ENCODE assay signal across 8 mouse cellular contexts in genomic region chr4:141506352-141506751, GRCm38 (mm10). TPM values are rescaled to one million over a fixed set of nuclear protein-coding genes. Genes with fewer than 3 reads are reported as not detected.
DNase-seq lines count a peak whose midpoint lies in the region; ATAC-seq and TF ChIP-seq lines count a peak whose summit lies in the region.

No protein-coding gene starts in this region.

- peak overlapping the region; percentile 49; the same call in 1 of the 2 replicates for H3K27ac ChIP-seq in thymus, adult 2 months (ENCODE audit: control insufficient read depth, insufficient read depth, low read length)
- peak overlapping the region; percentile 70 for H3K27ac ChIP-seq in heart, embryonic 11.5 days (ENCODE audit: low read depth, low read length)
- peak overlapping the region; percentile 85 for H3K27ac ChIP-seq in kidney, embryonic 16.5 days (ENCODE audit: low read length)
- no peak overlapping the region; the same call in 1 of the 2 replicates for H3K27ac ChIP-seq in liver, embryonic 13.5 days
- 0 out of 2 replicates have a peak overlapping the region, but pooled peaks have one; percentile 47 for H3K27ac ChIP-seq in neural tube, embryonic 12.5 days

- no peak for TF ChIP-seq POLR2A in thymus, adult 2 months (IDR thresholded peaks at IDR 0.05; ENCODE audit: control insufficient read depth, extremely low read depth, insufficient read depth, low read length, poor library complexity)

- H3K4me2 ChIP-seq in heart, embryonic 11.5 days, result peak overlapping the region; percentile 27; the same call in 1 of the 2 replicates
- 0 out of 2 replicates have a peak overlapping the region, but pooled peaks have one; percentile 16 for H3K4me2 ChIP-seq in kidney, embryonic 16.5 days (replicated peaks; ENCODE audit: low read depth, low read length)
- no peak overlapping the region for H3K4me2 ChIP-seq in liver, embryonic 13.5 days
- H3K4me2 ChIP-seq in neural tube, embryonic 12.5 days (replicated peaks), result no peak overlapping the region; the same call in 1 of the 2 replicates

- no peaks in the 10 kb centered on the region for H3K27me3 ChIP-seq in thymus, adult 2 months (ENCODE audit: control insufficient read depth, insufficient read depth, low read length)
- no peaks in the 10 kb centered on the region for H3K27me3 ChIP-seq in heart, embryonic 11.5 days (ENCODE audit: control insufficient read depth, insufficient read depth, low read length)
- H3K27me3 ChIP-seq in kidney, embryonic 16.5 days (ENCODE audit: insufficient read depth, low read length), result no peaks in the 10 kb centered on the region
- H3K27me3 ChIP-seq in liver, embryonic 13.5 days, result no peaks in the 10 kb centered on the region
- H3K27me3 ChIP-seq in neural tube, embryonic 12.5 days (replicated peaks), result no peaks in the 10 kb centered on the region

- 0 out of 2 replicates have a peak, but pooled peaks cover 2% of the 10 kb centered on the region for H3K4me1 ChIP-seq in thymus, adult 2 months (replicated peaks; ENCODE audit: control insufficient read depth, insufficient read depth, low read length)
- H3K4me1 ChIP-seq in heart, embryonic 11.5 days (ENCODE audit: control insufficient read depth, insufficient read depth, low read length), result peaks cover 16% of the 10 kb centered on the region
- peaks cover 15% of the 10 kb centered on the region for H3K4me1 ChIP-seq in kidney, embryonic 16.5 days (ENCODE audit: insufficient read depth, low read length)
- H3K4me1 ChIP-seq in liver, embryonic 13.5 days (replicated peaks), result peaks cover 35% of the 10 kb centered on the region
- H3K4me1 ChIP-seq in neural tube, embryonic 12.5 days, result peaks cover 28% of the 10 kb centered on the region

- ATAC-seq in erythroblast, adult 5-6 weeks (replicated peaks; ENCODE audit: low FRiP score, poor library complexity, severe bottlenecking), result peak; percentile 80
- ATAC-seq in heart, embryonic 11.5 days (replicated peaks; ENCODE audit: insufficient number of reproducible peaks, low FRiP score, low TSS enrichment), result peak; percentile 50
- peak; percentile 92 for ATAC-seq in kidney, embryonic 16.5 days (ENCODE audit: low FRiP score, low TSS enrichment)
- ATAC-seq in liver, embryonic 13.5 days (ENCODE audit: low read depth), result peak; percentile 40; the same call in 1 of the 2 replicates
- peak; percentile 79 for ATAC-seq in neural tube, embryonic 12.5 days (ENCODE audit: low FRiP score, low read depth)

- H3K9me3 ChIP-seq in heart, embryonic 11.5 days (replicated peaks; ENCODE audit: control insufficient read depth, low read length), result no peaks in the 10 kb centered on the region
- no peaks in the 10 kb centered on the region for H3K9me3 ChIP-seq in kidney, embryonic 16.5 days (ENCODE audit: low read length)
- no peaks in the 10 kb centered on the region for H3K9me3 ChIP-seq in liver, embryonic 13.5 days (replicated peaks)
- no peaks in the 10 kb centered on the region for H3K9me3 ChIP-seq in neural tube, embryonic 12.5 days

- peak overlapping the region; percentile 8; the same call in 1 of the 2 replicates for H3K9ac ChIP-seq in heart, embryonic 11.5 days (ENCODE audit: low read depth, low read length)
- peak overlapping the region; percentile 7; the same call in 1 of the 2 replicates for H3K9ac ChIP-seq in kidney, embryonic 16.5 days (replicated peaks; ENCODE audit: low read length)
- no peak overlapping the region for H3K9ac ChIP-seq in liver, embryonic 13.5 days
- 0 out of 2 replicates have a peak overlapping the region, but pooled peaks have one; percentile 14 for H3K9ac ChIP-seq in neural tube, embryonic 12.5 days

- DNase-seq in thymus, adult 2 months, result no peak
- DNase-seq in thymus, postnatal 14 days, result no peak
- no peak for DNase-seq in liver, embryonic 13.5 days
- peak; percentile 58 for DNase-seq in telencephalon, adult 2 months (ENCODE audit: low read depth, low spot score)

- no peak overlapping the region for H3K4me3 ChIP-seq in thymus, adult 2 months (ENCODE audit: control insufficient read depth, insufficient read depth, low read length)
- H3K4me3 ChIP-seq in heart, embryonic 11.5 days (ENCODE audit: low read depth, low read length), result no peak overlapping the region
- no peak overlapping the region for H3K4me3 ChIP-seq in kidney, embryonic 16.5 days (ENCODE audit: low read length)
- H3K4me3 ChIP-seq in liver, embryonic 13.5 days (replicated peaks), result no peak overlapping the region
- no peak overlapping the region for H3K4me3 ChIP-seq in neural tube, embryonic 12.5 days

- H3K36me3 ChIP-seq in thymus, adult 2 months (ENCODE audit: control insufficient read depth, insufficient read depth, low read length), result no peaks in the 10 kb centered on the region
- H3K36me3 ChIP-seq in heart, embryonic 11.5 days (ENCODE audit: control insufficient read depth, insufficient read depth, low read length), result no peaks in the 10 kb centered on the region
- no peaks in the 10 kb centered on the region; the same call in 1 of the 2 replicates for H3K36me3 ChIP-seq in kidney, embryonic 16.5 days (ENCODE audit: insufficient read depth, low read length)
- H3K36me3 ChIP-seq in liver, embryonic 13.5 days, result peaks cover 15% of the 10 kb centered on the region; the same call in 1 of the 2 replicates
- no peaks in the 10 kb centered on the region for H3K36me3 ChIP-seq in neural tube, embryonic 12.5 days

- WGBS in thymus, adult 2 months, result 68% methylated on average over 10 of the region's 10 CpGs
- 53% methylated on average over 10 of the region's 10 CpGs for WGBS in heart, embryonic 11.5 days (ENCODE audit: insufficient replicate concordance)
- 48% methylated on average over 10 of the region's 10 CpGs for WGBS in kidney, embryonic 16.5 days
- WGBS in liver, embryonic 13.5 days (ENCODE audit: insufficient replicate concordance), result 71% methylated on average over 10 of the region's 10 CpGs
- WGBS in neural tube, embryonic 12.5 days, result 73% methylated on average over 10 of the region's 10 CpGs

- no peak for TF ChIP-seq CTCF in thymus, adult 2 months (IDR thresholded peaks at IDR 0.05; ENCODE audit: borderline replicate concordance, control insufficient read depth, extremely low read depth, insufficient read depth, low read length, poor library complexity)

RNA-seq across cellular contexts. Expression of gene Spen, which starts 32.0 kb away (rescaled TPM):
- 63.4 and 84.1 TPM in 2 replicates for polyA plus RNA-seq in thymus, adult 2 months (2012; rRNA removed)
- 38.0 and 60.7 TPM in 2 replicates for total RNA-seq in erythroblast, adult 5-6 weeks (2015; ENCODE audit: low replicate concordance)
- total RNA-seq in erythroblast, adult 5-6 weeks (2017; ENCODE audit: low replicate concordance), result 35.6 and 63.0 TPM in 2 replicates
- 7.5 TPM in 2 replicates for polyA plus RNA-seq in heart, embryonic 11.5 days (2014; fragmentation: Nextera tagmentation; extraction: Ambion mirVana)
- polyA plus RNA-seq in kidney, embryonic 16.5 days (2015; fragmentation: Nextera tagmentation; extraction: Ambion mirVana), result 9.3 and 10.5 TPM in 2 replicates
- polyA plus RNA-seq in liver, embryonic 13.5 days (2015; fragmentation: Nextera tagmentation; extraction: Ambion mirVana), result 4.2 and 4.8 TPM in 2 replicates
- polyA plus RNA-seq in neural tube, embryonic 12.5 days (2016; fragmentation: Nextera tagmentation; extraction: Ambion mirVana), result 21.1 and 21.3 TPM in 2 replicates

Comparison
In these comparisons a context has a peak if more than half of its experiments do, and no peak if none do; other contexts are left out.
1. ATAC-seq: peak in every context shown above with its lines; median percentile 92 in kidney, embryonic 16.5 days; 80 in erythroblast, adult 5-6 weeks; 79 in neural tube, embryonic 12.5 days; 50 in heart, embryonic 11.5 days; 40 in liver, embryonic 13.5 days.
2. H3K4me2 ChIP-seq: peak in heart, embryonic 11.5 days (single experiment) and kidney, embryonic 16.5 days (single experiment); none in liver, embryonic 13.5 days (single experiment) and neural tube, embryonic 12.5 days (single experiment).